ENCODE assay signal across 8 mouse cellular contexts in the genomic region with DNA sequence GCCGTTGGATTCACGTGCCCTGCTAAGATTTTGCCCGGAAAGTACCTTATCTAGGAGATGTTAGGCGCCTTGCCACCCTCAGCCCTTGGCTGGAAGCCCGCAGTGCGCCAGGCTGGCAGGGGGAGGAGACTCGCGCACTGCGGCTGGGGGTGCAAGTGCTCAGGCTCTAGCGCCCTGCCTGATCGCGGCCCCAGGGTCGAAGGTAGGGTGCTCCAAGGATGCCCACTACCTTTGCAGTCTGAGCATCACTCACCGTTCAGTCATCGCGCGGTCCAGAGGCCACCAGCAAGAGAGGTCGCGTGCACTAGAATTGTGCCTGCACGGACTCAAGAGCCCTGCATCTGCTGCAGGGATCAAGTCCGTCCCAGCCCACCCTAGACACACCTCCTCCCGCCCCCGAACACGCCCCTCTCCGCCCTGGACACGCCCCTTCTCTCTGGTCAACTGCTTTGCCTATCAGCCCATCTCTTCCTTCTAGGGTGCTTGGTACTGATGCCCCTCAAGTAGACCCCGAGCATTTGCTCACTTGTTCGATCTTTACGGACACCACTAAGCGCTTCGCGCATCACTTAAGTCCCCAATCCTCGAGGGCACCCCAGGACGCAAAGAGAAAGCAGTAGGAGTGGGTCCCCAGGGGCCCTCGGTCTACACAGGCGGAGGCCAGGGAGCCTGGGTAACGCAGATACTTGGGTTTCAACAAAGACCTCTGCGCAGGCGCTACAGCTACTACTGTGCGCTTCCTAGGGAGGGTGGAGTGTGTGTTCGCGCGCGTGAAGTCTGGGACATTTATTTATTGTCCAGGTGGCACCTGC. TPM values are rescaled to one million over a fixed set of nuclear protein-coding genes. Genes with fewer than 3 reads are reported as not detected.
DNase-seq lines count a peak whose midpoint lies in the region; ATAC-seq lines count a peak whose summit lies in the region.

Rassf4 (minus strand) TSS at position 482 of the 812 bp plus-strand sequence.

- peak within 1 kb of the TSS; percentile 38 for H3K9ac ChIP-seq in embryonic facial prominence, embryonic 12.5 days
- peak within 1 kb of the TSS; percentile 60 for H3K9ac ChIP-seq in midbrain, embryonic 11.5 days (ENCODE audit: low read length)

- no peaks in the 10 kb centered on the region for H3K9me3 ChIP-seq in embryonic facial prominence, embryonic 12.5 days
- H3K9me3 ChIP-seq in limb, embryonic 10.5 days (replicated peaks), result no peaks in the 10 kb centered on the region
- no peaks in the 10 kb centered on the region for H3K9me3 ChIP-seq in midbrain, embryonic 11.5 days (ENCODE audit: control insufficient read depth, low read length)

- H3K27me3 ChIP-seq in embryonic facial prominence, embryonic 12.5 days, result 0 out of 2 replicates have a peak, but pooled peaks cover 10% of the 10 kb centered on the region
- peaks cover 50% of the 10 kb centered on the region for H3K27me3 ChIP-seq in limb, embryonic 10.5 days (ENCODE audit: low read depth, poor library complexity, severe bottlenecking)
- H3K27me3 ChIP-seq in midbrain, embryonic 11.5 days (ENCODE audit: control insufficient read depth, insufficient read depth, low read length), result no peaks in the 10 kb centered on the region; the same call in 1 of the 2 replicates

- DNase-seq in adrenal gland, postnatal 25 days, result peak; percentile 78
- DNase-seq in heart, adult 18-20 months, result peak; percentile 89 to 91
- DNase-seq in kidney, adult 18-20 months, result peak; percentile 76
- peak; percentile 93 for DNase-seq in limb, embryonic 10.5 days (ENCODE audit: low spot score)
- peak; percentile 100 for DNase-seq in midbrain, embryonic 11.5 days (ENCODE audit: low spot score, missing footprints)
- peak; percentile 56 for DNase-seq in right cerebral cortex, postnatal 4 days
- DNase-seq in yolk sac, embryonic 10.5 days (ENCODE audit: low spot score), result peak; percentile 94

- H3K4me2 ChIP-seq in embryonic facial prominence, embryonic 12.5 days (replicated peaks), result peak within 1 kb of the TSS; percentile 94
- peak within 1 kb of the TSS; percentile 63 for H3K4me2 ChIP-seq in midbrain, embryonic 11.5 days

- H3K27ac ChIP-seq in embryonic facial prominence, embryonic 12.5 days, result peak within 1 kb of the TSS; percentile 32; the same call in 1 of the 2 replicates
- peak within 1 kb of the TSS; percentile 71 for H3K27ac ChIP-seq in limb, embryonic 10.5 days
- H3K27ac ChIP-seq in midbrain, embryonic 11.5 days (ENCODE audit: low read depth, low read length), result no peak within 1 kb of the TSS

- under 1% methylated on average over 44 of the region's 44 CpGs for WGBS in embryonic facial prominence, embryonic 12.5 days
- under 1% methylated on average over 44 of the region's 44 CpGs for WGBS in limb, embryonic 10.5 days
- WGBS in midbrain, embryonic 11.5 days, result under 1% methylated on average over 44 of the region's 44 CpGs

- peak; percentile 86 for ATAC-seq in embryonic facial prominence, embryonic 12.5 days (ENCODE audit: insufficient number of reproducible peaks, insufficient read depth, low FRiP score, low TSS enrichment)
- ATAC-seq in midbrain, embryonic 11.5 days (ENCODE audit: low FRiP score), result peak; percentile 91

- H3K4me1 ChIP-seq in embryonic facial prominence, embryonic 12.5 days, result peaks cover 6% of the 10 kb centered on the region; the same call in 1 of the 2 replicates
- H3K4me1 ChIP-seq in limb, embryonic 10.5 days, result peaks cover 55% of the 10 kb centered on the region
- peaks cover 31% of the 10 kb centered on the region for H3K4me1 ChIP-seq in midbrain, embryonic 11.5 days (ENCODE audit: control insufficient read depth, insufficient read depth, low read length)

- no peaks in the 10 kb centered on the region for H3K36me3 ChIP-seq in embryonic facial prominence, embryonic 12.5 days
- H3K36me3 ChIP-seq in limb, embryonic 10.5 days, result no peaks in the 10 kb centered on the region
- no peaks in the 10 kb centered on the region for H3K36me3 ChIP-seq in midbrain, embryonic 11.5 days (ENCODE audit: control insufficient read depth, insufficient read depth, low read length)

- H3K4me3 ChIP-seq in embryonic facial prominence, embryonic 12.5 days, result peak within 1 kb of the TSS; percentile 47
- peak within 1 kb of the TSS; percentile 55 for H3K4me3 ChIP-seq in limb, embryonic 10.5 days
- peak within 1 kb of the TSS; percentile 44 for H3K4me3 ChIP-seq in midbrain, embryonic 11.5 days (ENCODE audit: low read depth, low read length)

RNA-seq across cellular contexts. Expression of gene Rassf4, which starts in this region (rescaled TPM):
- 2.2 and 4.8 TPM in 2 replicates for total RNA-seq in adrenal gland, postnatal 25 days (2021)
- 14.4 and 14.7 TPM in 2 replicates for polyA plus RNA-seq in embryonic facial prominence, embryonic 12.5 days (2016; fragmentation: Nextera tagmentation; extraction: Ambion mirVana)
- total RNA-seq in heart, adult 18-20 months (2021), result 1 to 10 TPM; 4.3 to 6.1 TPM
- 2.7 and 4.2 TPM in 2 replicates for polyA plus RNA-seq in limb, embryonic 10.5 days (2016; fragmentation: Nextera tagmentation; extraction: Ambion mirVana)
- polyA plus RNA-seq in midbrain, embryonic 11.5 days (2014; fragmentation: Nextera tagmentation; extraction: Ambion mirVana), result 41.2 and 42.6 TPM in 2 replicates
